Mouse (Mus musculus): ENCODE results near the gene Tor2a. TPM values are rescaled to one million over a fixed set of nuclear protein-coding genes. Genes with fewer than 3 reads are reported as not detected.

The Tor2a gene
- total RNA-seq, 2 experiments from 2014 or later = 10.7 to 12.1 TPM

DNA sequence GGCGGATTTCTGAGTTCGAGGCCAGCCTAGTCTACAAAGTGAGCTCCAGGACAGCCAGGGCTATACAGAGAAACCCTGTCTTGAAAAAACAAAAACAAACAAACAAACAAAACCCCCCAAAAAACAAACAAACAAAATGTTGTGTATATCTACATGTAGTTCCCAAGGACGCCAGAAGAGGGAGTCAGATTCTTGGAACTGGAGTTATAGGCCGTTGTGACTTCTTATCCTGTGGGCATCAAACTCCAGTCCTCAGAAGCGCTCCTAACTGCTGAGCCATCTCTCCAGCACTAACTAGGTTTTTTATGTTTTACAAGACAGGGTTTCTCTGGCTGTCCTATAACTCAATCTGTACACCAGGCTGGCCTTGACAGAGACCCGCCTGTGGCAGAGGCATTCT, 30.1 kb downstream of the Tor2a start:
- no peak for DNase-seq
- intact Hi-C loops (cut with DNase I) = loop anchor here (5.0 kb wide), 1 partner anchor 140 kb away; no protein-coding TSS in a partner anchor

- no peak for DNase-seq
- intact Hi-C loops (cut with DNase I) = loop anchor here (5.0 kb wide), 1 partner anchor 139 kb away; no protein-coding TSS in a partner anchor
Measured at GRCm38 (mm10) chr2:32788581-32788980, 31.5 kb downstream of the Tor2a start.

DNA sequence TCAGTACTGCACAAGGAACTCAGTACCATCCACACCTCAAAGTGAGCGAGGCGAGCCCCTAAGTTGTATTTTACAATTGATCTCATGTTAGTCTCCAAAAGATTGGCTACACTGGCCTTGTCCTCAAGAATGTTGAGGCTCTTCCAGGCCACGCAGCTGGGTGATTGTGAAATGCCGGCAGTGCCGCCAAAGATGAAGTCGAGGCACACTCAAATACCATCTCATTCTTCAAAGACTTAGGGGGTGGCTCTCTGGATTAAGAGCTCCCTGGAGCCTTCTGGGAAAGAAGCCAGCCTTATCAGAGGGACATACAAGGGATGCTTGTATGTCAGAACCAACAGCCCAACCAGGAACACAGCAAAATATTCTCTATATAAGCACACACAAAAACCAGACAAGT, 34.3 kb downstream of the Tor2a start:
- intact Hi-C loops (cut with DNase I) = no loop called here
- peak; percentile 66 to 69 for DNase-seq

GRCm38 (mm10) chr2:32795748-32796418, 38.8 kb downstream of the Tor2a start:
- DNase-seq = no peak
- intact Hi-C loops (cut with DNase I) = no loop called here

DNA sequence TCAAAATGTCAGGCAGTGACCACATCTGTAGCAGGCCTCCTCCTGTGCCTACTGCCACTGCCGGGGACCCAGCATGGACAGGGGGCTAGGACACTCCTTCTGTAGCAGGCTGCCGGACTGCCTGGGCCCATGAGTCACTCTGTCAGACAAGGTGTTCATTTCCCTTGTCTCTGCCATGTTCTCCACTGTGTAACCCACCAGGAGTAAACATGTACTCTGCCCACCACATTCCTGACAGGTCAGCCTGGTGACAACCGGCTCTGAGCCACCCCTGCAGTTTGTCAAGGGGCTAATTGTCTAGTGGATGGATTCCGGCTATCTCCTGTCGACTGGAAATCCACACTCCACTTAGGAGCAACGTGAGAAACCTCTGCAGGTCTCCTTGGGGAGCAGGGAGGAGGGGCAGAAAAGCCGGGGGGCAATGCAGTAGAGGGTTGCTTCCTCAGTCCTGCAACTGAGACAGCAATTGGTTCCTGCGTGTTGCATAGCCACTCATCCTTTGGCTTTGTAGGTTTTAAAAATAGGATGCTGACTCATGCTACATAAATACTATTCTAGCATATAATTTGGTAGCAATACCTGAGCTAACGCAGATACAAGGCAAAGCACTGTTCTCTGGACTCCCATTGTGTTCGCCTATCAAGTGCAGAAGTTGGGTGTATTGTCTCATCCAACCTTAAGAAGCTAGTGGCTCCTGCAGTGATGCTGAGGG, 41.4 kb downstream of the Tor2a start:
- intact Hi-C loops (cut with DNase I) = no loop called here
- no peak for DNase-seq

DNA sequence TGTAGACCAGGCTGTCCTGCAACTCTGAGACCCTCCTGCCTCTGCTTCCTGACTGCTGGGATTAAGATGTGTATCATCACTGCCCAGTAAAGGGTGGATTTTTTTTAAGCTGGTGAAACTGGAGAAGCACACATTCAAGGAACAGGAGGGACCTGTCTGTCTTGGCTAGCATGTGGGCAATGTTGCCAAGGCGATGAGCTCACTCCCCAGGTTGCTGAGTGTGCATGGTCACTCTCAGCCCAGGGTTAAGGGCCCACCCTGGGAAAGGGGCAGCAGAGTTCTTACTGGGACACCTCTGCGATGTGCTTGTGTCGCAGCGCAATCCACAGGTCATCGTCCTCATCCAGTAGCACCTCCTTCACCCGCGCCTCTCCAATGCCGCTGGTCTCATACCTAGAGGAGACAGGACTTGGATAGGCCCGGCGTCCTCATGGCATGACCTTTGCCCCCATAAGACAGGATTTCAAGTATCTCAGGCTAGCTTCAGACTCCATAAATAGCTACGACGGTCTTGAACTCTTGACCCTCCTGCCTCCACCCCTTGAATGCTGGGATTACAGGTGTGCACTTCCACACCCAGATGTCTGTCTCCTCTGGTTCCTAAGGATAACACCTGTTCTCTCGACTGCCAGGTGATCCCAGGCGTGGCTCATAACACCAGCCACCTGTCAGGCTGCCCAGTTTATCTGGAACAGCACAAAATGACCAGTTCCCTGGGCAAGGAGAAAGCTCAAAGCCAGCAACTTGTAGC, 52.0 kb downstream of the Tor2a start:
- no peak for DNase-seq
- intact Hi-C loops (cut with DNase I) = no loop called here

Small RNA genes within 50 kb of the gene (microRNA-seq; reads per million reads assigned to microRNA genes)
- gene Mir2861 = 0 to 0.36 reads per million in 2 experiments
- gene Mir3960 = 0 to 0.12 reads per million in 2 experiments

Other genes starting within 250 kb of the Tor2a start
- gene Fam102a, start 221.9 kb upstream of the Tor2a start, total RNA-seq (2021) = 1 to 10 TPM; 8.6 to 9.7 TPM
- gene Dpm2, start 186.4 kb upstream of the Tor2a start, total RNA-seq (2021) = 10 to 100 TPM; 21.4 to 22.7 TPM
- not detected for gene Pip5kl1, start 182.4 kb upstream of the Tor2a start, total RNA-seq (2021)
- not detected for gene 9430097D07Rik, start 181.6 kb upstream of the Tor2a start, total RNA-seq (2021)
- 10 to 100 TPM; 22.8 to 23.6 TPM for gene St6galnac4, start 170.1 kb upstream of the Tor2a start, total RNA-seq (2021)
- gene St6galnac6, start 157.5 kb upstream of the Tor2a start, total RNA-seq (2021) = 100 to 1,000 TPM in 1 of 2 experiments, 10 to 100 TPM in 1; 97.9 to 104 TPM
- 100 to 1,000 TPM; 595 to 617 TPM for gene Ak1, start 135.5 kb upstream of the Tor2a start, total RNA-seq (2021)
- gene Eng, start 110.6 kb upstream of the Tor2a start, total RNA-seq (2021) = 100 to 1,000 TPM; 148 to 162 TPM
- gene Fpgs, start 53.1 kb upstream of the Tor2a start, total RNA-seq (2021) = 1 to 10 TPM; 6.0 to 7.4 TPM
- gene Cdk9, start 44.2 kb upstream of the Tor2a start, total RNA-seq (2021) = 10 to 100 TPM; 30.7 to 31.3 TPM
- gene Sh2d3c, start 36.2 kb upstream of the Tor2a start, total RNA-seq (2021) = 10 to 100 TPM; 37.4 to 39.4 TPM
- gene 6330409D20Rik, start 16.2 kb upstream of the Tor2a start, total RNA-seq (2021) = not detected
- under 1 TPM; 0.07 to 0.24 TPM for gene Ttc16, start 18.4 kb downstream of the Tor2a start, total RNA-seq (2021)
- gene Ptrh1, start 18.6 kb downstream of the Tor2a start, total RNA-seq (2021) = 1 to 10 TPM; 2.9 to 3.7 TPM
- gene Cfap157, start 27.2 kb downstream of the Tor2a start, total RNA-seq (2021) = under 1 TPM; 0.17 to 0.24 TPM
- gene Stxbp1, start 90.0 kb downstream of the Tor2a start, total RNA-seq (2021) = 10 to 100 TPM; 19.5 to 22.7 TPM
- 10 to 100 TPM; 31.2 to 33.4 TPM for gene Fam129b, start 118.9 kb downstream of the Tor2a start, total RNA-seq (2021)
- 10 to 100 TPM; 66.3 to 75.0 TPM for gene Rpl12, start 204.3 kb downstream of the Tor2a start, total RNA-seq (2021)
- 10 to 100 TPM; 12.0 to 13.4 TPM for gene Lrsam1, start 204.4 kb downstream of the Tor2a start, total RNA-seq (2021)
- gene Slc2a8, start 224.8 kb downstream of the Tor2a start, total RNA-seq (2021) = 10 to 100 TPM; 12.9 to 16.3 TPM